Mouse (Mus musculus) liver, embryonic 11.5 days (tissue): Measurements from ENCODE around the gene Pcdh18. TPM values are rescaled to one million over a fixed set of nuclear protein-coding genes. Genes with fewer than 3 reads are reported as not detected.

Experiments
- ATAC-seq: fragments of 200-750 bp; cut with Nextera tagmentation; replicated peaks from 2 replicates; pipeline ENCODE4 v1.8.0; 2017; ENCODE audit warnings: moderate number of reproducible peaks, mild to moderate bottlenecking, moderate TSS enrichment, moderate library complexity; ENCODE audit not compliant: low FRiP score
- DNase-seq: peaks from one replicate; pipeline ENCODE4 v3.0.0-alpha.2; 2017; ENCODE audit warnings: low spot score
- H3K27ac ChIP-seq: fragments of 300-500 bp; sonication (generic); 2 replicates; pipeline ENCODE4 v1.5.1; 2014; ENCODE audit warnings: mild to moderate bottlenecking, low read depth, low read length, control low read depth
- H3K27me3 ChIP-seq: fragments of 300-500 bp; sonication (generic); replicated peaks from 2 replicates; pipeline ENCODE4 v1.6.1; 2014; ENCODE audit warnings: low read length, mixed read lengths; ENCODE audit not compliant: control insufficient read depth, insufficient read depth
- H3K36me3 ChIP-seq: fragments of 300-500 bp; sonication (generic); 2 replicates; pipeline ENCODE4 v1.6.1; 2014; ENCODE audit warnings: mild to moderate bottlenecking, low read length, moderate library complexity, mixed read lengths; ENCODE audit not compliant: control insufficient read depth, insufficient read depth
- H3K4me1 ChIP-seq: fragments of 300-500 bp; sonication (generic); replicated peaks from 2 replicates; pipeline ENCODE4 v1.6.1; 2014; ENCODE audit warnings: low read length, mixed read lengths; ENCODE audit not compliant: control insufficient read depth, insufficient read depth
- H3K4me2 ChIP-seq: fragments of 300-500 bp; sonication (generic); 2 replicates; pipeline ENCODE4 v1.6.1; 2014; ENCODE audit warnings: mild to moderate bottlenecking, control low read depth, moderate library complexity
- H3K4me3 ChIP-seq: fragments of 300-500 bp; sonication (generic); 2 replicates; pipeline ENCODE4 v1.5.1; 2014; ENCODE audit warnings: low read depth, low read length, control low read depth
- H3K9ac ChIP-seq: fragments of 300-500 bp; sonication (generic); 2 replicates; pipeline ENCODE4 v1.6.1; 2014; ENCODE audit warnings: low read depth, low read length, control low read depth
- H3K9me3 ChIP-seq: fragments of 300-500 bp; sonication (generic); 2 replicates; pipeline ENCODE4 v1.6.1; 2016; ENCODE audit warnings: low read length, inconsistent platforms, mixed read lengths; ENCODE audit not compliant: control insufficient read depth
- WGBS: fragments of 180-500 bp; shearing (Covaris S2); extraction: QIAGEN DNeasy Blood & Tissue Kit; methylation state at CpG from one replicate; pipeline ENCODE4 v1.1.7; 2014; 5-methylcytosine and 5-hydroxymethylcytosine counted together
- polyA plus RNA-seq: library from polyadenylated mRNA; unstranded; fragments of >200 nt; fragmentation: Nextera tagmentation; extraction: Ambion mirVana; gene quantifications from 2 replicates; pipeline ENCODE4 v1.2.1, GENCODE M21; 2014

Pcdh18 gene
- polyA plus RNA-seq, 1 experiment from 2014 or later, result 19.9 TPM

- Histone ChIP-seq H3K27ac (no peak overlapping the region), H3K4me1 (no peaks in the 10 kb centered on the region; the same call in 1 of the 2 replicates), H3K27me3 (peaks cover 10% of the 10 kb centered on the region; the same call in 1 of the 2 replicates), H3K9me3 (no peaks in the 10 kb centered on the region), H3K4me3 (peak overlapping the region; percentile 59), H3K4me2 (peak overlapping the region; percentile 70), H3K9ac (no peak overlapping the region), H3K36me3 (peaks cover 2% of the 10 kb centered on the region; the same call in 1 of the 2 replicates)
- ATAC-seq (no peak), DNase-seq (no peak)
- 3% methylated on average over 6 of the region's 6 CpGs for WGBS
These were observed 498 bp upstream of the Pcdh18 start for GRCm38 (mm10) chr3:49757626-49758019.

- peak; percentile 36 for DNase-seq
- Histone ChIP-seq H3K4me1 (no peaks in the 10 kb centered on the region; the same call in 1 of the 2 replicates), H3K9ac (peak overlapping the region; percentile 64), H3K27me3 (peaks cover 10% of the 10 kb centered on the region; the same call in 1 of the 2 replicates), H3K36me3 (peaks cover 2% of the 10 kb centered on the region; the same call in 1 of the 2 replicates), H3K4me2 (peak overlapping the region; percentile 70), H3K9me3 (no peaks in the 10 kb centered on the region), H3K27ac (peak overlapping the region; percentile 83), H3K4me3 (peak overlapping the region; percentile 59)
- 4% methylated on average over 36 of the region's 36 CpGs for WGBS
- ATAC-seq, result no peak
These were observed 909 bp downstream of the Pcdh18 start for GRCm38 (mm10) chr3:49755986-49756845.

- ATAC-seq (no peak), DNase-seq (no peak)
- 84% methylated on average over 4 of the region's 4 CpGs for WGBS
- no peaks in the 10 kb centered on the region; the same call in 1 of the 2 replicates for H3K4me1 ChIP-seq
- peak overlapping the region; percentile 5; the same call in 1 of the 2 replicates for H3K4me2 ChIP-seq
- H3K27ac ChIP-seq, result no peak overlapping the region
- H3K4me3 ChIP-seq, result no peak overlapping the region
- H3K36me3 ChIP-seq, result peaks cover 2% of the 10 kb centered on the region; the same call in 1 of the 2 replicates
- no peak overlapping the region for H3K9ac ChIP-seq
- no peaks in the 10 kb centered on the region for H3K9me3 ChIP-seq
- H3K27me3 ChIP-seq, result peaks cover 10% of the 10 kb centered on the region; the same call in 1 of the 2 replicates
These were observed 4.4 kb downstream of the Pcdh18 start for GRCm38 (mm10) chr3:49752766-49753165.

- 69% methylated on average over 8 of the region's 8 CpGs for WGBS
- no peak overlapping the region for H3K4me2 ChIP-seq
- H3K4me1 ChIP-seq, result no peaks in the 10 kb centered on the region; the same call in 1 of the 2 replicates
These were observed 7.4 kb downstream of the Pcdh18 start for GRCm38 (mm10) chr3:49749491-49750284.

GRCm38 (mm10) chr3:49748054-49748453, 9.1 kb downstream of the Pcdh18 start:
- H3K27ac ChIP-seq, result no peak overlapping the region
- H3K36me3 ChIP-seq, result peaks cover 7% of the 10 kb centered on the region
- no peaks in the 10 kb centered on the region for H3K4me1 ChIP-seq
- H3K27me3 ChIP-seq, result no peaks in the 10 kb centered on the region
- 92% methylated on average over 1 of the region's 1 CpGs for WGBS
- DNase-seq, result no peak
- H3K4me2 ChIP-seq, result no peak overlapping the region
- no peak overlapping the region for H3K9ac ChIP-seq
- ATAC-seq, result no peak
- no peak overlapping the region for H3K4me3 ChIP-seq
- H3K9me3 ChIP-seq, result no peaks in the 10 kb centered on the region; the same call in 1 of the 2 replicates

More at GRCm38 (mm10) chr3:49749491-49750284, 7.4 kb downstream of the Pcdh18 start:
- DNase-seq (no peak), ATAC-seq (no peak)
- Histone ChIP-seq H3K9ac (no peak overlapping the region), H3K4me3 (no peak overlapping the region), H3K27me3 (no peaks in the 10 kb centered on the region), H3K36me3 (peaks cover 4% of the 10 kb centered on the region), H3K27ac (no peak overlapping the region), H3K9me3 (no peaks in the 10 kb centered on the region; the same call in 1 of the 2 replicates)

- no peak overlapping the region for H3K4me2 ChIP-seq
- WGBS, result 72% methylated on average over 2 of the region's 2 CpGs
These were observed 18.1 kb downstream of the Pcdh18 start for GRCm38 (mm10) chr3:49739061-49739460.

GRCm38 (mm10) chr3:49738531-49738930, 18.6 kb downstream of the Pcdh18 start:
- H3K4me1 ChIP-seq, result no peaks in the 10 kb centered on the region
- no peak overlapping the region for H3K27ac ChIP-seq
- no peaks in the 10 kb centered on the region for H3K27me3 ChIP-seq
- H3K4me3 ChIP-seq, result no peak overlapping the region
- no peak for DNase-seq
- H3K9ac ChIP-seq, result no peak overlapping the region
- no peaks in the 10 kb centered on the region for H3K9me3 ChIP-seq
- no peak overlapping the region for H3K4me2 ChIP-seq
- no peaks in the 10 kb centered on the region for H3K36me3 ChIP-seq
- ATAC-seq, result no peak

More at GRCm38 (mm10) chr3:49739061-49739460, 18.1 kb downstream of the Pcdh18 start:
- Histone ChIP-seq H3K27me3 (no peaks in the 10 kb centered on the region), H3K36me3 (no peaks in the 10 kb centered on the region), H3K9me3 (no peaks in the 10 kb centered on the region), H3K27ac (no peak overlapping the region), H3K9ac (no peak overlapping the region), H3K4me3 (no peak overlapping the region), H3K4me1 (no peaks in the 10 kb centered on the region)
- ATAC-seq (no peak), DNase-seq (no peak)

GRCm38 (mm10) chr3:49706503-49706902, 50.6 kb downstream of the Pcdh18 start:
- WGBS, result 82% methylated on average over 2 of the region's 2 CpGs
- Histone ChIP-seq H3K27me3 (no peaks in the 10 kb centered on the region), H3K27ac (no peak overlapping the region), H3K4me2 (no peak overlapping the region), H3K9ac (no peak overlapping the region), H3K36me3 (no peaks in the 10 kb centered on the region), H3K4me3 (no peak overlapping the region), H3K4me1 (no peaks in the 10 kb centered on the region), H3K9me3 (no peaks in the 10 kb centered on the region)
- ATAC-seq, result no peak
- DNase-seq, result no peak
